Mouse (Mus musculus): ENCODE measurements at regions not wholly inside any gene's neighbourhood (a gene's known extent, or its start where the extent isn't known, plus 50 kb on each side); places are given as distances from the start of the nearest gene placed in this dataset.
A peak's percentile ranks its signal among the peaks of the same experiment; 100 is the strongest.
"Not testable (repeated sequence)": the region's sequence is repeated elsewhere in the genome, so short reads cannot be mapped to it uniquely, and the experiment has no call there.

GRCm38 (mm10) chr4:89753484-89753883, 74.2 kb downstream of the Dmrta1 start:
- DNase-seq: no peak

- no peak for DNase-seq
Measured at GRCm38 (mm10) chr4:89776269-89776668, 97.0 kb downstream of the Dmrta1 start.

- DNase-seq: no peak
Measured at GRCm38 (mm10) chr4:89781487-89781886, 102.3 kb downstream of the Dmrta1 start.

GRCm38 (mm10) chr4:89816823-89817222, 137.6 kb downstream of the Dmrta1 start:
- DNase-seq: no peak

GRCm38 (mm10) chr4:89834552-89835206, 155.4 kb downstream of the Dmrta1 start:
- DNase-seq: no peak

- peak; percentile 17 to 34 for DNase-seq
Measured at GRCm38 (mm10) chr4:89875375-89876055, 196.3 kb downstream of the Dmrta1 start.

- not testable (repeated sequence) for DNase-seq
Measured at GRCm38 (mm10) chr4:89876131-89876530, 196.9 kb downstream of the Dmrta1 start.

GRCm38 (mm10) chr4:89881083-89881482, 201.8 kb downstream of the Dmrta1 start:
- no peak for DNase-seq

GRCm38 (mm10) chr4:89909622-89910021, 230.4 kb downstream of the Dmrta1 start:
- no peak for DNase-seq

- no peak for DNase-seq
Measured at GRCm38 (mm10) chr4:89937673-89938072, 258.4 kb downstream of the Dmrta1 start.

GRCm38 (mm10) chr4:89941308-89941707, 262.1 kb downstream of the Dmrta1 start:
- DNase-seq: no peak

GRCm38 (mm10) chr4:89976146-89976545, 242.5 kb upstream of the Zfp352 start:
- no peak for DNase-seq

GRCm38 (mm10) chr4:90003413-90003812, 215.2 kb upstream of the Zfp352 start:
- DNase-seq: no peak

GRCm38 (mm10) chr4:90003898-90004297, 214.7 kb upstream of the Zfp352 start:
- DNase-seq: no peak

- no peak for DNase-seq
Measured at GRCm38 (mm10) chr4:90012723-90013122, 205.9 kb upstream of the Zfp352 start.

GRCm38 (mm10) chr4:90014203-90014602, 204.4 kb upstream of the Zfp352 start:
- no peak for DNase-seq

Measured in kidney, postnatal 4 days (tissue).